Mouse (Mus musculus) heart, embryonic 12.5 days (tissue): ENCODE measurements around the gene Pfas. TPM values are rescaled to one million over a fixed set of nuclear protein-coding genes. Genes with fewer than 3 reads are reported as not detected.

Experiments
- ATAC-seq: fragments of 200-750 bp; cut with Nextera tagmentation; 2 replicates; pipeline ENCODE4 v1.8.0; 2017; ENCODE audit warnings: moderate TSS enrichment, moderate library complexity; ENCODE audit not compliant: insufficient number of reproducible peaks, low FRiP score
- H3K27ac ChIP-seq: fragments of 300-500 bp; sonication (generic); 2 replicates; pipeline ENCODE4 v1.5.1; 2016; ENCODE audit warnings: mild to moderate bottlenecking, moderate library complexity; ENCODE audit not compliant: poor library complexity, severe bottlenecking
- H3K27me3 ChIP-seq: fragments of 300-500 bp; sonication (generic); replicated peaks from 2 replicates; pipeline ENCODE4 v1.6.1; 2016; ENCODE audit warnings: mild to moderate bottlenecking, moderate library complexity
- H3K36me3 ChIP-seq: fragments of 300-500 bp; sonication (generic); 2 replicates; pipeline ENCODE4 v1.6.1; 2016; ENCODE audit warnings: mild to moderate bottlenecking, moderate library complexity
- H3K4me1 ChIP-seq: fragments of 300-500 bp; sonication (generic); replicated peaks from 2 replicates; pipeline ENCODE4 v1.6.1; 2016; ENCODE audit warnings: mild to moderate bottlenecking
- H3K4me2 ChIP-seq: fragments of 300-500 bp; sonication (generic); 2 replicates; pipeline ENCODE4 v1.6.1; 2016; ENCODE audit warnings: mild to moderate bottlenecking, moderate library complexity
- H3K4me3 ChIP-seq: fragments of 300-500 bp; sonication (generic); 2 replicates; pipeline ENCODE4 v1.5.1; 2016; ENCODE audit warnings: mild to moderate bottlenecking
- H3K9ac ChIP-seq: fragments of 300-500 bp; sonication (generic); 2 replicates; pipeline ENCODE4 v1.6.1; 2016; ENCODE audit warnings: mild to moderate bottlenecking, moderate library complexity
- H3K9me3 ChIP-seq: fragments of 300-500 bp; sonication (generic); replicated peaks from 2 replicates; pipeline ENCODE4 v1.6.1; 2016; ENCODE audit warnings: mild to moderate bottlenecking, moderate library complexity
- WGBS: fragments of 180-500 bp; shearing (Covaris S2); methylation state at CpG from one replicate; pipeline ENCODE4 v1.1.7; 2016; 5-methylcytosine and 5-hydroxymethylcytosine counted together
- polyA plus RNA-seq: library from polyadenylated mRNA; unstranded; fragments of >200 nt; fragmentation: Nextera tagmentation; extraction: Ambion mirVana; gene quantifications from 2 replicates; pipeline ENCODE4 v1.2.1, GENCODE M21; 2016

Pfas gene
- 20.7 and 21.5 TPM in 2 replicates for polyA plus RNA-seq

DNA sequence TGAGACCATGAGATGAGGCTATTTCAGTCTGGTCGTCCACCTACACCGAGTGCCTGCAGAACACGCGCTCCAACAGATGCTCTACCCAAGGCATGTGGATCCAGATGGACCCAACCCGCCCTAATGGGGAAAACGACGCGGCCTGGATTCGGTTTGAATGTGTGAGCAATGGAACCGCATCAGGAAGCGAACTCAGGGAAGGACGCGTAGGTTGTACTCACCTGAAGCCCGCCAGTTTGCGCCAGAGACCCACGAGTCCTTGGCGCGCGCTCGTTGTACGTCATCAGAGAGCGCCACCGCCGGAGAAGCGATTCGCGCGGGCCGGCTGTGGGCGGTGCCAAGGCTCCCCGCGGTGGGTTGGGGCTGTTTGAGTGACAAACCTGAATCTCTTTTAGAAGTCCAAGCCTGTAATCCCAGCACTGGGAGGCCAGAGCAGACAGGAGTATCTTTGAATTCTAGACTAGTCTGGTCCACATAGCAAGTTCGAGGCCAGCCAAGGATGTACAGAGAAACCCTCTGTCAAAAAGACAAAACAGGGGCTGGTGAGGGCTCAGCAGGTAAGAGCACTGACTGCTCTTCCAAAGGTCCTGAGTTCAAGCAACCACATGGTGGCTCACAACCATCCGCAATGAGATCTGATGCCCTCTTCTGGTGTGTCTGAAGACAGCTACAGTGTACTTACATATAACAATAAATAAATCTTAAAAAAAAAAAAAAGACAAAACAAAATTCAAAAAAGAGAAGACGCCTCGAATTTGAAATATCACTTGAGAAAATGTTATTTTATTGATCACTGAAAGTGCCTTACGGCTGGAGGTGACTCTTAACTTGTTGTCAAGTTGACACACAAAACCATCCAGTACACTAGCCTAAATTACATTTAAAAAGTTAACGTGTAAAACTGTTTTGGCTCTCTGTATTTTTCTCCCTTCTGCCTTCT lies at the start of gene Pfas:
Gene Pfas (minus strand): TSS at position 279 of the 940 bp plus-strand sequence.
- Histone ChIP-seq H3K27ac (peak within 1 kb of the TSS; percentile 62), H3K4me1 (peaks cover 17% of the 10 kb centered on the region), H3K36me3 (peaks cover 4% of the 10 kb centered on the region), H3K9me3 (no peaks in the 10 kb centered on the region), H3K4me2 (peak within 1 kb of the TSS; percentile 71), H3K4me3 (peak within 1 kb of the TSS; percentile 84), H3K27me3 (no peaks in the 10 kb centered on the region), H3K9ac (peak within 1 kb of the TSS; percentile 82)
- 8% methylated on average over 38 of the region's 38 CpGs for WGBS
- ATAC-seq = peak; percentile 82

DNA sequence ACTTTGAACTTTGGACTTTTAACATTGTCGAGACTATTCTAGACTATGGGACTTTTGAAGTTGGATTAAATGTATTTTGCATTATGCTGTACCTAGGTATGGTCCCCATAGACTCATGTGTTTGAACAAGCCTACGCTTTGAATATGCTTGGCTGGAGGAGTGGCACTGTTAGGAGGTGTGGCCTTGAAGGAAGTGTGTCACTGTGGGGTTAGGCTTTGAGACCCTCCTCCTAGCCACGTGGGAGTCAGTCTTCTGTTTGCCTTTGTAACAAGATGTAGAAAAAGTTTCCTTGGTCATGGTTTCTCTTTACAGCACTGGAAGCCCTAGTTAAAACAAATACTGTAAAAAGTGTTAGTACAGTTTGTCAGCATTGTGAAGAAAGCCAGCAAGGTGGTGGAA lies 45.6 kb upstream of the Pfas start:
- Histone ChIP-seq H3K9ac (no peak overlapping the region), H3K4me1 (peaks cover 9% of the 10 kb centered on the region), H3K4me3 (no peak overlapping the region), H3K27ac (no peak overlapping the region), H3K9me3 (no peaks in the 10 kb centered on the region), H3K27me3 (no peaks in the 10 kb centered on the region), H3K36me3 (peaks cover 32% of the 10 kb centered on the region), H3K4me2 (no peak overlapping the region)
- WGBS = 76% methylated on average over 3 of the region's 3 CpGs
- ATAC-seq = no peak

GRCm38 (mm10) chr11:69052824-69053421 lies 44.7 kb upstream of the Pfas start:
- Histone ChIP-seq H3K4me1 (peaks cover 12% of the 10 kb centered on the region), H3K9ac (no peak overlapping the region), H3K27ac (no peak overlapping the region), H3K4me2 (no peak overlapping the region), H3K9me3 (no peaks in the 10 kb centered on the region), H3K36me3 (peaks cover 41% of the 10 kb centered on the region), H3K4me3 (no peak overlapping the region), H3K27me3 (no peaks in the 10 kb centered on the region)
- ATAC-seq = no peak
- 81% methylated on average over 2 of the region's 2 CpGs for WGBS

DNA sequence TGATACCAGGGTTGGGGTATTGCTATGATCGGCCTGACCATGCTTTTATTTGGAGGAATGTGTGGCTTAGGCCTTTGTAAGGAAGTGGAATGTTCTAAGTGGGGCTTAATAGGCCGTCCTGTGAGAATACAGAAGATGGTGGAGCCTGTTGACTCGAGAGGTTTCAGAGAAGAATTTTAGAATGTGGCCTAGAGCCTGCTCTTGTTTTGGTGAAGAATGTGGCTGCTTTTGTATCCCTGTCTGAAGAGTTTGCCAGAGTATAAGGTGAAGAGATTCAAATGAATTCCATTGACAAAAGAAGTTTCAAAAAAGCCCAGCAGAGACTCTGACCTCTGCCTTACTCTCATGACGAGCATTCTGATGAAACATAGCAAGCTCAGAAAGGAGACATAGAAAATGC lies 43.5 kb upstream of the Pfas start:
- Histone ChIP-seq H3K4me1 (peaks cover 23% of the 10 kb centered on the region), H3K27ac (no peak overlapping the region), H3K9ac (no peak overlapping the region), H3K4me2 (no peak overlapping the region), H3K36me3 (peaks cover 46% of the 10 kb centered on the region), H3K27me3 (no peaks in the 10 kb centered on the region), H3K4me3 (no peak overlapping the region), H3K9me3 (no peaks in the 10 kb centered on the region)
- 91% methylated on average over 4 of the region's 4 CpGs for WGBS
- ATAC-seq = no peak

GRCm38 (mm10) chr11:69050748-69051147 lies 42.5 kb upstream of the Pfas start:
- 92% methylated on average over 8 of the region's 8 CpGs for WGBS
- no peak for ATAC-seq
- Histone ChIP-seq H3K27ac (no peak overlapping the region), H3K4me1 (peaks cover 28% of the 10 kb centered on the region), H3K4me2 (no peak overlapping the region), H3K27me3 (no peaks in the 10 kb centered on the region), H3K9me3 (no peaks in the 10 kb centered on the region), H3K36me3 (peaks cover 46% of the 10 kb centered on the region), H3K9ac (no peak overlapping the region), H3K4me3 (no peak overlapping the region)

DNA sequence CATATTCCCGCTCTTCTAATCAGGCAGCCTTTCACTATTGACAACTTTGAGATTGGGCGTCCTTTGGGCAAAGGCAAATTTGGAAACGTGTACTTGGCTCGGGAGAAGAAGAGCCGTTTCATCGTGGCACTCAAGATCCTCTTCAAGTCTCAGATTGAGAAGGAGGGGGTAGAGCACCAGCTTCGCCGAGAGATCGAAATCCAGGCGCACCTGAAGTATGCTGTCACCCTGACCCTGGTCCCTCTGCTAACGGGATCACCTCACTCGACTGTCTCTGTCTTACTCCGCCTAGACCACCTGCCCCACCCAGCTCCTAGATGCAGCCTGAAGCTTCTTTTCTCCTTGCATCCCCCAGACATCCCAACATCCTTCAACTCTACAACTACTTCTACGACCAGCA lies 39.9 kb upstream of the Pfas start:
- no peak for ATAC-seq
- Histone ChIP-seq H3K36me3 (peaks cover 39% of the 10 kb centered on the region), H3K9me3 (no peaks in the 10 kb centered on the region), H3K4me3 (no peak overlapping the region), H3K27me3 (no peaks in the 10 kb centered on the region), H3K4me1 (peaks cover 28% of the 10 kb centered on the region), H3K9ac (no peak overlapping the region), H3K27ac (no peak overlapping the region), H3K4me2 (no peak overlapping the region)
- 88% methylated on average over 14 of the region's 14 CpGs for WGBS

DNA sequence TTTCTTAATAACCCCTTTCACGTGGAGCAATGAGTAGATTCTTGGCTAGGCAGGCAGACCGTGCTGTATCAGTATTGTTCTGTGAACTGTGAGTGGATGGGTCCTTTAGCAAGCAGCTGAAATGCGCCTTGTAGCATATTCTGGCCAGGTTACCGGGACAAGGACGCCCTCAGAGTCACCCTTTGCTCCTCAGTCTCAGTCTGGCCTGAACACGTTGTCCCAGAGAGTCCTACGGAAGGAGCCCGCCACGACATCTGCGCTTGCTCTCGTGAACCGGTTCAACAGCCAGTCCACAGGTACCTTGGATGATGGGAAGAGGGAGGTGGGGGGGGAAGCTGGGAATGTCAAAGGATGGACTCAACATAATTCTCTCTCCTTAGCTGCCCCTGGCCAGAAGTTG lies 39.3 kb upstream of the Pfas start:
- 0 out of 2 replicates have a peak overlapping the region, but pooled peaks have one; percentile 28 for H3K9ac ChIP-seq
- no peaks in the 10 kb centered on the region for H3K9me3 ChIP-seq
- H3K4me3 ChIP-seq = peak overlapping the region; percentile 85; the same call in 1 of the 2 replicates
- H3K27me3 ChIP-seq = no peaks in the 10 kb centered on the region
- H3K27ac ChIP-seq = no peak overlapping the region
- H3K36me3 ChIP-seq = peaks cover 39% of the 10 kb centered on the region
- ATAC-seq = no peak
- WGBS = 88% methylated on average over 12 of the region's 12 CpGs
- H3K4me1 ChIP-seq = peaks cover 28% of the 10 kb centered on the region
- peak overlapping the region; percentile 81 for H3K4me2 ChIP-seq

GRCm38 (mm10) chr11:69046395-69046774 lies 38.1 kb upstream of the Pfas start:
- H3K27me3 ChIP-seq = no peaks in the 10 kb centered on the region
- ATAC-seq = no peak
- H3K27ac ChIP-seq = peak overlapping the region; percentile 89
- no peaks in the 10 kb centered on the region for H3K9me3 ChIP-seq
- peaks cover 28% of the 10 kb centered on the region for H3K4me1 ChIP-seq
- H3K4me2 ChIP-seq = peak overlapping the region; percentile 81
- WGBS = 9% methylated on average over 9 of the region's 9 CpGs
- H3K4me3 ChIP-seq = peak overlapping the region; percentile 85
- H3K36me3 ChIP-seq = peaks cover 34% of the 10 kb centered on the region
- peak overlapping the region; percentile 77 for H3K9ac ChIP-seq

GRCm38 (mm10) chr11:69045531-69046394 lies 37.5 kb upstream of the Pfas start, which contains the start of gene Aurkb:
Aurkb (plus strand) TSS chr11:69045647.
- Histone ChIP-seq H3K4me2 (peak within 1 kb of the TSS; percentile 81), H3K9ac (peak within 1 kb of the TSS; percentile 77), H3K9me3 (no peaks in the 10 kb centered on the region), H3K4me1 (peaks cover 28% of the 10 kb centered on the region), H3K27ac (peak within 1 kb of the TSS; percentile 89), H3K4me3 (peak within 1 kb of the TSS; percentile 85), H3K27me3 (no peaks in the 10 kb centered on the region), H3K36me3 (peaks cover 29% of the 10 kb centered on the region)
- ATAC-seq = peak; percentile 81
- WGBS = under 1% methylated on average over 54 of the region's 54 CpGs

DNA sequence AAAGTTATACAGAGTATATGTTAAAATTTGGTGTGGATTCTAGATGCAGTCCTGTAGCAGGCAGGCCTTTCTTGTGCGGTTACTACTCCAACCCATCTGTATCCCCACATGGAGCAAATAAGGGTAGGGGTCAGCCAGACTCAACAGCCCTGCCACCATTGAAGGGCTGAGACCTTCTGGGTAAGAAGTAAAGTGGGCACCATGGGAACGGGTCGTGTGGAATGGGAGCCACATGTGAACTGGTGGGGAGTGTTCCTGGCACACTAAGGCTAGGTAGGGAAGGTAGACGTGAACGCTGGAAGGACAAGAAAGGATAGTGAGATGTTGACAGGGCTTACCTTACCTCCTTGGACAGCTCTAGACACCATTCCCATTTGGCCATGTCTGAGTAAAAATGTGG lies 29.9 kb upstream of the Pfas start:
- 76% methylated on average over 5 of the region's 5 CpGs for WGBS
- Histone ChIP-seq H3K9ac (no peak overlapping the region), H3K4me1 (peaks cover 27% of the 10 kb centered on the region), H3K4me3 (no peak overlapping the region), H3K4me2 (no peak overlapping the region), H3K27me3 (no peaks in the 10 kb centered on the region), H3K27ac (no peak overlapping the region), H3K36me3 (peaks cover 32% of the 10 kb centered on the region), H3K9me3 (no peaks in the 10 kb centered on the region)
- ATAC-seq = no peak
